Comparison of ENCODE assay signal across 15 mouse cellular contexts in the genomic region with DNA sequence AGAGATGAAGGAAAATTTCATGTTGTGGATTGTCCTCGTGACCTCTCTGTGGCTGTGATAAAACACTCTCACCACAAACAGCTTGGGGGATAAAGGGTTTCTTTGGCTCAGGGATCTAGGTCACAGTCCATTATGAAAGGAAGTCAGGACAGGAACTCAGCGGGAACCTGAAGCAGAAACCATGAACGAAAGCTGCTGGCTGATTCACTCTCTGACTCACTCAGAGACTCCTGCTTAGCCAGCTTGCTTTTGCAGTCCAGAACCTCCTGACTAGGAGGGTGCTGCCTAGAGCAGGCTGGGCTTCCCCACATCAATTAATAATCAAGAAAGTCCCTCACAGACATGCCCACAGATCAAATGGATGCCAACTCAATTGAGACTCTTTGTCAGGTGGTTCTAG. TPM values are rescaled to one million over a fixed set of nuclear protein-coding genes. Genes with fewer than 3 reads are reported as not detected.
A peak's percentile ranks its signal among the peaks of the same experiment; 100 is the strongest.
DNase-seq lines count a peak whose midpoint lies in the region.
"Had no signal": no experiment of that assay in that cellular context is flagged by ENCODE, and none has a peak within 500 bp of the region (broad histone marks: within the 10 kb centered on the region; RNA-seq: fewer than 3 reads in every experiment).

No protein-coding gene starts in this region.

- no peaks in the 10 kb centered on the region for H3K9me3 ChIP-seq in heart, embryonic 10.5 days
- H3K9me3 ChIP-seq: embryonic facial prominence, embryonic 13.5 days had no signal

- peak; percentile 15 for DNase-seq in adrenal gland, adult 2 months
- no peak for DNase-seq in adrenal gland, postnatal 4 days (ENCODE audit: low spot score in 2 of 2)
- DNase-seq in lung, postnatal 10 days, result peak; percentile 20
- DNase-seq in lung, postnatal 14 days, result no peak
- DNase-seq in cerebellum, postnatal 14 days, result peak; percentile 11 to 20
- peak; percentile 23 for DNase-seq in telencephalon, adult 2 months (ENCODE audit: low read depth, low spot score)
- DNase-seq in heart, embryonic 10.5 days (ENCODE audit: low spot score), result no peak
- no peak for DNase-seq in gastrocnemius, adult 8-10 months (ENCODE audit: low spot score in 2 of 2)
- DNase-seq: B cell, adult 2 months; heart, postnatal 4 days; kidney, adult 18-20 months had no signal

- H3K27ac ChIP-seq in heart, embryonic 10.5 days, result no peak overlapping the region
- H3K27ac ChIP-seq: embryonic facial prominence, embryonic 13.5 days had no signal

- no peaks in the 10 kb centered on the region for H3K36me3 ChIP-seq in heart, embryonic 10.5 days
- H3K36me3 ChIP-seq: embryonic facial prominence, embryonic 13.5 days had no signal

- H3K4me3 ChIP-seq in heart, embryonic 10.5 days, result no peak overlapping the region
- H3K4me3 ChIP-seq: embryonic facial prominence, embryonic 13.5 days had no signal

- no peaks in the 10 kb centered on the region for H3K4me1 ChIP-seq in heart, embryonic 10.5 days
- H3K4me1 ChIP-seq: embryonic facial prominence, embryonic 13.5 days had no signal

- no peaks in the 10 kb centered on the region for H3K27me3 ChIP-seq in heart, embryonic 10.5 days (ENCODE audit: insufficient read depth, poor library complexity, severe bottlenecking)
- H3K27me3 ChIP-seq: embryonic facial prominence, embryonic 13.5 days had no signal

- 69% methylated on average over 3 of the region's 3 CpGs for whole genome bisulfite sequencing in heart, embryonic 10.5 days

RNA-seq across cellular contexts. Expression of gene Atp13a4, which starts 32.2 kb away (rescaled TPM):
- not detected for total RNA-seq in adrenal gland, adult 2 months (2021)
- polyA plus RNA-seq in adrenal gland, adult 2 months (2012; rRNA removed), result not detected in 2 replicates
- 1 to 10 TPM in 1 of 2 experiments, under 1 TPM in 1; 0.51 to 2.8 TPM for total RNA-seq in adrenal gland, postnatal 4 days (2021)
- 0.07 and 0.11 TPM in 2 replicates for polyA plus RNA-seq in heart, embryonic 10.5 days (2016; fragmentation: Nextera tagmentation; extraction: Ambion mirVana)
- total RNA-seq in gastrocnemius, adult 8-10 months (2022), result not detected
- total RNA-seq: granulocyte monocyte progenitor cell, adult 5-6 weeks; heart, postnatal 4 days; megakaryocyte, adult 5-6 weeks had no signal
- polyA plus RNA-seq: liver, embryonic 16.5 days had no signal

Comparison
In these comparisons a context has a peak if more than half of its experiments do, and no peak if none do; other contexts are left out.
1. DNase-seq: peak in adrenal gland, adult 2 months (single experiment), lung, postnatal 10 days (single experiment), cerebellum, postnatal 14 days (2 of 2) and telencephalon, adult 2 months (single experiment); none in adrenal gland, postnatal 4 days (0 of 2), lung, postnatal 14 days (single experiment), heart, embryonic 10.5 days (single experiment) and gastrocnemius, adult 8-10 months (0 of 2).